Mouse (Mus musculus): Measurements from ENCODE around the gene Stxbp4. TPM values are rescaled to one million over a fixed set of nuclear protein-coding genes. Genes with fewer than 3 reads are reported as not detected.

Gene Stxbp4
- polyA plus RNA-seq (2015; fragmentation: Nextera tagmentation; extraction: Ambion mirVana) = 12.3 and 14.0 TPM in 2 replicates

- ATAC-seq (replicated peaks; ENCODE audit: insufficient number of reproducible peaks, insufficient read depth, low FRiP score, low read depth) = peak; percentile 97
- Histone ChIP-seq H3K27me3 (no peaks in the 10 kb centered on the region), H3K36me3 (peaks cover 12% of the 10 kb centered on the region), H3K27ac (peak within 1 kb of the TSS; percentile 96), H3K4me3 (peak within 1 kb of the TSS; percentile 98), H3K9me3 (replicated peaks) (no peaks in the 10 kb centered on the region), H3K9ac (peak within 1 kb of the TSS; percentile 99), H3K4me1 (replicated peaks) (peaks cover 14% of the 10 kb centered on the region), H3K4me2 (peak within 1 kb of the TSS; percentile 71)
- under 1% methylated on average over 48 of the region's 48 CpGs for WGBS
Observed at GRCm38 (mm10) chr11:90637440-90638311, at the start of gene Stxbp4, which contains the start of gene Cox11. Gene Stxbp4 (minus strand): TSS chr11:90638084. Gene Cox11 (plus strand): TSS chr11:90638173.

DNA sequence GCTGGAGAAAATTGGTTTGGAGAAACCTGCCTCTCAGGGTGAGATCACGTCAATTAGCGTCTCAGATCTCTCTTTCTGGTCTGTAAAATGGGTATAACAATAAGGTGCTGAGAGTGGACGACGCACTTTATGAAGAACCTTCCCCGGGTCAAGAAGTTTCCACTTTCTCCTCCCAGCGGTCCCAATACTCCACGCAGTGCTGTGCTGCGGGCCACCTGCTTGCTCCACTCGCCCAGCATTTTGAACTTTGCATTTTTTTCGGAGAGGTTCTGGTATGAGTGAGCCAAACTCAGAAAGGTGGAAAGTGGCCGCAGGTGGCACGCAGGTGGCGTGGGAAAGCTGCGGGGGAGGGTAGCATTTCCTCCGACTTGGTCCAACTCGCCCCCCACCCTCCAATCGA is 49.2 kb upstream of the Stxbp4 start:
- peak; percentile 48 for ATAC-seq (replicated peaks; ENCODE audit: insufficient number of reproducible peaks, insufficient read depth, low FRiP score, low read depth)
- H3K9ac ChIP-seq = peak overlapping the region; percentile 72
- H3K4me2 ChIP-seq = peak overlapping the region; percentile 95
- peaks cover 19% of the 10 kb centered on the region for H3K4me1 ChIP-seq (replicated peaks)
- H3K27ac ChIP-seq = 0 out of 2 replicates have a peak overlapping the region, but pooled peaks have one; percentile 29
- under 1% methylated on average over 17 of the region's 17 CpGs for WGBS
- no peaks in the 10 kb centered on the region for H3K9me3 ChIP-seq (replicated peaks)
- H3K4me3 ChIP-seq = peak overlapping the region; percentile 80
- peaks cover 4% of the 10 kb centered on the region; the same call in 1 of the 2 replicates for H3K36me3 ChIP-seq
- H3K27me3 ChIP-seq = no peaks in the 10 kb centered on the region

GRCm38 (mm10) chr11:90686287-90687025 is 48.6 kb upstream of the Stxbp4 start:
- peak overlapping the region; percentile 72 for H3K9ac ChIP-seq
- peaks cover 4% of the 10 kb centered on the region; the same call in 1 of the 2 replicates for H3K36me3 ChIP-seq
- H3K27ac ChIP-seq = no peak overlapping the region
- H3K27me3 ChIP-seq = no peaks in the 10 kb centered on the region
- 69% methylated on average over 13 of the region's 13 CpGs for WGBS
- peak overlapping the region; percentile 80 for H3K4me3 ChIP-seq
- ATAC-seq (replicated peaks; ENCODE audit: insufficient number of reproducible peaks, insufficient read depth, low FRiP score, low read depth) = no peak; the same call in 1 of the 2 replicates
- peaks cover 19% of the 10 kb centered on the region for H3K4me1 ChIP-seq (replicated peaks)
- H3K9me3 ChIP-seq (replicated peaks) = no peaks in the 10 kb centered on the region
- peak overlapping the region; percentile 95 for H3K4me2 ChIP-seq

- H3K4me1 ChIP-seq (replicated peaks) = peaks cover 19% of the 10 kb centered on the region
- WGBS = 74% methylated on average over 6 of the region's 6 CpGs
- H3K9ac ChIP-seq = no peak overlapping the region
- H3K4me3 ChIP-seq = no peak overlapping the region
- peaks cover 11% of the 10 kb centered on the region; the same call in 1 of the 2 replicates for H3K36me3 ChIP-seq
- no peak overlapping the region for H3K4me2 ChIP-seq
- no peaks in the 10 kb centered on the region for H3K9me3 ChIP-seq (replicated peaks)
- ATAC-seq (replicated peaks; ENCODE audit: insufficient number of reproducible peaks, insufficient read depth, low FRiP score, low read depth) = no peak
- H3K27me3 ChIP-seq = no peaks in the 10 kb centered on the region
- no peak overlapping the region for H3K27ac ChIP-seq
Observed at GRCm38 (mm10) chr11:90685196-90685595, 47.3 kb upstream of the Stxbp4 start.

- Histone ChIP-seq H3K4me1 (replicated peaks) (peaks cover 19% of the 10 kb centered on the region), H3K27me3 (no peaks in the 10 kb centered on the region), H3K36me3 (peaks cover 11% of the 10 kb centered on the region; the same call in 1 of the 2 replicates), H3K9ac (no peak overlapping the region), H3K27ac (no peak overlapping the region), H3K4me3 (no peak overlapping the region), H3K4me2 (no peak overlapping the region), H3K9me3 (replicated peaks) (no peaks in the 10 kb centered on the region)
- no peak for ATAC-seq (replicated peaks; ENCODE audit: insufficient number of reproducible peaks, insufficient read depth, low FRiP score, low read depth)
- WGBS = 67% methylated on average over 6 of the region's 6 CpGs
Observed at GRCm38 (mm10) chr11:90684765-90685164, 46.9 kb upstream of the Stxbp4 start.

DNA sequence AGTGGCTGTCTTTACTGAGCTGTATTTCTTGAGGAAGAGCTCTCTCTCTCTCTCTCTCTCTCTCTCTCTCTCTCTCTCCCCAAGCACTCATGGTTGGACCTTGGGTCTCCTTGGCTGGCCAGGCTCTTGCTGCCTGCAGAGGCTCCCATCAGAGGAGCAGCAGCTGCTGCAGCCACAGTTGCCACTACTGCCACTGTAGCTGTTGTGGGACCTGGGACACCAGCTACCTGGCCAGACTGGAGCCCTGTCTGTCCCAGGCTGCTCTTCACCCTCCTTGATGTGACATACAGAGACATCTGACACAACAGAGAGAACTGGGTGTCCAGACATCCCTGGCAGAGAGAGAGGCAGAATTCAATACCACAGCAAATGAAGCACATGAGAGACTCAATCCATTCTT is 43.3 kb upstream of the Stxbp4 start:
- Histone ChIP-seq H3K9me3 (replicated peaks) (no peaks in the 10 kb centered on the region), H3K4me3 (no peak overlapping the region), H3K4me2 (no peak overlapping the region), H3K27ac (no peak overlapping the region), H3K4me1 (replicated peaks) (peaks cover 15% of the 10 kb centered on the region), H3K36me3 (peaks cover 11% of the 10 kb centered on the region; the same call in 1 of the 2 replicates), H3K27me3 (no peaks in the 10 kb centered on the region), H3K9ac (no peak overlapping the region)
- no peak for ATAC-seq (replicated peaks; ENCODE audit: insufficient number of reproducible peaks, insufficient read depth, low FRiP score, low read depth)

GRCm38 (mm10) chr11:90678582-90678981 is 40.7 kb upstream of the Stxbp4 start:
- peak overlapping the region; percentile 73 for H3K27ac ChIP-seq
- peaks cover 11% of the 10 kb centered on the region; the same call in 1 of the 2 replicates for H3K36me3 ChIP-seq

GRCm38 (mm10) chr11:90677771-90678288 is 39.9 kb upstream of the Stxbp4 start:
- peak overlapping the region; percentile 10; the same call in 1 of the 2 replicates for H3K4me2 ChIP-seq
- peaks cover 7% of the 10 kb centered on the region; the same call in 1 of the 2 replicates for H3K36me3 ChIP-seq
- H3K4me1 ChIP-seq (replicated peaks) = peaks cover 11% of the 10 kb centered on the region
- peak; percentile 70 for ATAC-seq (replicated peaks; ENCODE audit: insufficient number of reproducible peaks, insufficient read depth, low FRiP score, low read depth)
- 42% methylated on average over 8 of the region's 8 CpGs for WGBS
- no peaks in the 10 kb centered on the region for H3K27me3 ChIP-seq
- H3K9me3 ChIP-seq (replicated peaks) = no peaks in the 10 kb centered on the region
- H3K4me3 ChIP-seq = no peak overlapping the region
- H3K9ac ChIP-seq = no peak overlapping the region
- H3K27ac ChIP-seq = peak overlapping the region; percentile 73

More at GRCm38 (mm10) chr11:90678582-90678981, 40.7 kb upstream of the Stxbp4 start:
- WGBS = 80% methylated on average over 5 of the region's 5 CpGs
- no peak for ATAC-seq (replicated peaks; ENCODE audit: insufficient number of reproducible peaks, insufficient read depth, low FRiP score, low read depth)
- Histone ChIP-seq H3K4me3 (no peak overlapping the region), H3K4me1 (replicated peaks) (peaks cover 11% of the 10 kb centered on the region), H3K27me3 (no peaks in the 10 kb centered on the region), H3K4me2 (peak overlapping the region; percentile 10; the same call in 1 of the 2 replicates), H3K9ac (no peak overlapping the region), H3K9me3 (replicated peaks) (no peaks in the 10 kb centered on the region)

DNA sequence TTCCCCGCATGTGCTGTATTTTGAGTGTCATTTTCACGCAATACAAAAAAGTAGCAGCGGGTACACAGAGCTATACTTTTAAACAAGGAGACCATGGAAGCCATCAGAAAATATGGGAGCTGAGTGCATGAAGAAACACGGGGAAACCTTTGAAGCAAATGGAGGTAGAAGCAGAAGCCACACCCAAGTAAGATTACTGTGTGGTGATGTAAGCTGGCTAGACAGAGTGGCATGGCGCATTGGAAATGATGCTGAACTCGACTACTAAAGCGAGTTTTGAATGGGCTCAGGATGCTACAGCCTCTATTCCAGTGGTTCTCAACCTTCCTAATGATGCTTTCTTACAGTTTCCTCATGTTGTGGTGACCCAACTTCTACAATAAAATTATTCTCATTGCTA is 39.1 kb upstream of the Stxbp4 start:
- Histone ChIP-seq H3K27ac (no peak overlapping the region), H3K4me1 (replicated peaks) (peaks cover 11% of the 10 kb centered on the region), H3K36me3 (peaks cover 9% of the 10 kb centered on the region; the same call in 1 of the 2 replicates), H3K4me3 (no peak overlapping the region), H3K27me3 (no peaks in the 10 kb centered on the region), H3K9ac (no peak overlapping the region), H3K4me2 (no peak overlapping the region), H3K9me3 (replicated peaks) (no peaks in the 10 kb centered on the region)
- WGBS = 91% methylated on average over 7 of the region's 7 CpGs
- no peak for ATAC-seq (replicated peaks; ENCODE audit: insufficient number of reproducible peaks, insufficient read depth, low FRiP score, low read depth)

DNA sequence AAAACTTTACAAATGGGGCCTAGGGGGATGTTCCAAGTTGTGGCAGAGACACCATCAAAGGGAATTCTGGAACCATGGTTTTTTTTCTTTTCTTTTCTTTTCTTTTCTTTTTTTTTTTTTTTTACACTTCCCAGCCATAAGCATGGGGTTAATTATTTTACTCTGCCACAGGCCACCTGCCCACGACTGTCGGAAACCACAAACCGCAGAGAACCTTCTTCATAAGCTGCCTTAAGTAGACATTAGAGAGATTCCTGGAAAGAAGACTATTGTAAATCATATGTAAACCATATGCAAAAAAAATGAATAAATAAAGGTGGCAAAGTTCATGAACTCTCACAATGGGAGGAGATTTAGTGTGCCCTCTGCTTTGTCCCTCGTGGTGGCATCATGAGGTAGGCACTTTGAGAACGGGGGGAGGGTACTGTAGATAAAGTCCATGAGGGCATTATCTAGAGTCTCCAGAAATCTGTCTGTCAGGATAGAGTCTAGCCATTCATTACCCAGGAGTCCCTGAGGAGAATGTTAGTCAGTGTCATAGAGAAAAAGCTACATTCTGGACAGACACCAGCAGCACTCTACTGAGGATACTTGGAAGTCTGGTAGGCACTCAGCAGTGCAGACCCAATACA is 37.7 kb upstream of the Stxbp4 start:
- no peaks in the 10 kb centered on the region for H3K9me3 ChIP-seq (replicated peaks)
- WGBS = 75% methylated on average over 5 of the region's 5 CpGs
- ATAC-seq (replicated peaks; ENCODE audit: insufficient number of reproducible peaks, insufficient read depth, low FRiP score, low read depth) = no peak
- no peak overlapping the region for H3K4me3 ChIP-seq
- no peak overlapping the region for H3K9ac ChIP-seq
- peaks cover 11% of the 10 kb centered on the region for H3K4me1 ChIP-seq (replicated peaks)
- H3K27ac ChIP-seq = no peak overlapping the region
- peaks cover 2% of the 10 kb centered on the region; the same call in 1 of the 2 replicates for H3K36me3 ChIP-seq
- H3K27me3 ChIP-seq = no peaks in the 10 kb centered on the region
- H3K4me2 ChIP-seq = no peak overlapping the region
